Mouse (Mus musculus) liver, embryonic 15.5 days (tissue): Measurements from ENCODE around the gene Ccdc162. TPM values are rescaled to one million over a fixed set of nuclear protein-coding genes. Genes with fewer than 3 reads are reported as not detected.

ENCODE experiments used
- ATAC-seq: fragments of 200-750 bp; cut with Nextera tagmentation; 2 replicates; pipeline ENCODE4 v1.8.0; 2017; ENCODE audit warnings: moderate number of reproducible peaks, mild to moderate bottlenecking, moderate library complexity; ENCODE audit not compliant: insufficient read depth
- H3K27ac ChIP-seq: fragments of 300-500 bp; sonication (generic); replicated peaks from 2 replicates; pipeline ENCODE4 v1.5.1; 2015; ENCODE audit warnings: mild to moderate bottlenecking, inconsistent platforms
- H3K27me3 ChIP-seq: fragments of 300-500 bp; sonication (generic); 2 replicates; pipeline ENCODE4 v1.6.1; 2015; ENCODE audit warnings: mild to moderate bottlenecking, inconsistent platforms
- H3K36me3 ChIP-seq: fragments of 300-500 bp; sonication (generic); replicated peaks from 2 replicates; pipeline ENCODE4 v1.6.1; 2015; ENCODE audit warnings: moderate library complexity, mild to moderate bottlenecking, inconsistent platforms
- H3K4me1 ChIP-seq: fragments of 300-500 bp; sonication (generic); replicated peaks from 2 replicates; pipeline ENCODE4 v1.6.1; 2015; ENCODE audit warnings: inconsistent platforms
- H3K4me2 ChIP-seq: fragments of 300-500 bp; sonication (generic); 2 replicates; pipeline ENCODE4 v1.6.1; 2015; ENCODE audit warnings: moderate library complexity, mild to moderate bottlenecking, inconsistent platforms
- H3K4me3 ChIP-seq: fragments of 300-500 bp; sonication (generic); replicated peaks from 2 replicates; pipeline ENCODE4 v1.5.1; 2015; ENCODE audit warnings: mild to moderate bottlenecking, inconsistent platforms
- H3K9ac ChIP-seq: fragments of 300-500 bp; sonication (generic); 2 replicates; pipeline ENCODE4 v1.6.1; 2015; ENCODE audit warnings: moderate library complexity, mild to moderate bottlenecking, inconsistent platforms
- H3K9me3 ChIP-seq: fragments of 300-500 bp; sonication (generic); replicated peaks from 2 replicates; pipeline ENCODE4 v1.6.1; 2016; ENCODE audit warnings: inconsistent platforms
- WGBS: fragments of 180-500 bp; shearing (Covaris S2); methylation state at CpG from one replicate; pipeline ENCODE4 v1.1.7; 2015; ENCODE audit warnings: mixed read lengths; ENCODE audit not compliant: insufficient replicate concordance; 5-methylcytosine and 5-hydroxymethylcytosine counted together
- polyA plus RNA-seq: library from polyadenylated mRNA; unstranded; fragments of >200 nt; fragmentation: Nextera tagmentation; extraction: Ambion mirVana; gene quantifications from 2 replicates; pipeline ENCODE4 v1.2.1, GENCODE M21; 2015

The Ccdc162 gene
- polyA plus RNA-seq, 1 experiment from 2014 or later, result not detected

- 85% methylated on average over 16 of the region's 16 CpGs for WGBS
- no peak for ATAC-seq
These were observed 20.8 kb upstream of the Ccdc162 start for GRCm38 (mm10) chr10:41737245-41737644.

GRCm38 (mm10) chr10:41735398-41735797, 19.0 kb upstream of the Ccdc162 start:
- WGBS, result 72% methylated on average over 6 of the region's 6 CpGs
- no peak for ATAC-seq

More at GRCm38 (mm10) chr10:41737245-41737644, 20.8 kb upstream of the Ccdc162 start:
- no peak overlapping the region for H3K9ac ChIP-seq
- peaks cover 12% of the 10 kb centered on the region for H3K36me3 ChIP-seq
- no peak overlapping the region for H3K4me2 ChIP-seq
- no peak overlapping the region for H3K4me3 ChIP-seq
- no peaks in the 10 kb centered on the region for H3K9me3 ChIP-seq
- no peaks in the 10 kb centered on the region for H3K27me3 ChIP-seq
- H3K4me1 ChIP-seq, result no peaks in the 10 kb centered on the region
- H3K27ac ChIP-seq, result no peak overlapping the region

GRCm38 (mm10) chr10:41733214-41733613, 16.8 kb upstream of the Ccdc162 start:
- no peak for ATAC-seq

More at GRCm38 (mm10) chr10:41735398-41735797, 19.0 kb upstream of the Ccdc162 start:
- H3K4me3 ChIP-seq, result no peak overlapping the region
- no peak overlapping the region for H3K4me2 ChIP-seq
- no peaks in the 10 kb centered on the region for H3K4me1 ChIP-seq
- no peaks in the 10 kb centered on the region for H3K27me3 ChIP-seq
- H3K36me3 ChIP-seq, result peaks cover 13% of the 10 kb centered on the region
- no peaks in the 10 kb centered on the region for H3K9me3 ChIP-seq
- H3K27ac ChIP-seq, result no peak overlapping the region
- H3K9ac ChIP-seq, result no peak overlapping the region

GRCm38 (mm10) chr10:41731932-41732331, 15.5 kb upstream of the Ccdc162 start:
- 78% methylated on average over 4 of the region's 4 CpGs for WGBS
- no peaks in the 10 kb centered on the region for H3K27me3 ChIP-seq
- no peak for ATAC-seq
- no peak overlapping the region for H3K4me3 ChIP-seq
- H3K4me1 ChIP-seq, result no peaks in the 10 kb centered on the region
- H3K4me2 ChIP-seq, result no peak overlapping the region
- peaks cover 27% of the 10 kb centered on the region for H3K36me3 ChIP-seq
- H3K27ac ChIP-seq, result no peak overlapping the region
- no peaks in the 10 kb centered on the region for H3K9me3 ChIP-seq
- no peak overlapping the region for H3K9ac ChIP-seq

More at GRCm38 (mm10) chr10:41733214-41733613, 16.8 kb upstream of the Ccdc162 start:
- no peaks in the 10 kb centered on the region for H3K9me3 ChIP-seq
- H3K4me1 ChIP-seq, result no peaks in the 10 kb centered on the region
- no peak overlapping the region for H3K27ac ChIP-seq
- H3K4me3 ChIP-seq, result no peak overlapping the region
- H3K27me3 ChIP-seq, result no peaks in the 10 kb centered on the region
- 85% methylated on average over 3 of the region's 3 CpGs for WGBS
- no peak overlapping the region for H3K9ac ChIP-seq
- H3K36me3 ChIP-seq, result peaks cover 24% of the 10 kb centered on the region
- no peak overlapping the region for H3K4me2 ChIP-seq

- Histone ChIP-seq H3K4me2 (no peak overlapping the region), H3K27ac (no peak overlapping the region), H3K9me3 (no peaks in the 10 kb centered on the region), H3K36me3 (peaks cover 28% of the 10 kb centered on the region), H3K4me3 (no peak overlapping the region), H3K9ac (no peak overlapping the region), H3K4me1 (no peaks in the 10 kb centered on the region), H3K27me3 (no peaks in the 10 kb centered on the region)
- WGBS, result 84% methylated on average over 10 of the region's 10 CpGs
- ATAC-seq, result no peak
These were observed 14.3 kb upstream of the Ccdc162 start for GRCm38 (mm10) chr10:41730746-41731145.

- no peak for ATAC-seq
- H3K4me1 ChIP-seq, result no peaks in the 10 kb centered on the region
- H3K9ac ChIP-seq, result no peak overlapping the region
- 77% methylated on average over 9 of the region's 9 CpGs for WGBS
- H3K27me3 ChIP-seq, result no peaks in the 10 kb centered on the region
- H3K36me3 ChIP-seq, result peaks cover 28% of the 10 kb centered on the region
- no peak overlapping the region for H3K4me3 ChIP-seq
- H3K27ac ChIP-seq, result no peak overlapping the region
- no peak overlapping the region for H3K4me2 ChIP-seq
- no peaks in the 10 kb centered on the region for H3K9me3 ChIP-seq
These were observed 9.8 kb upstream of the Ccdc162 start for GRCm38 (mm10) chr10:41726215-41726614.

- WGBS, result 84% methylated on average over 9 of the region's 9 CpGs
- ATAC-seq, result no peak
- Histone ChIP-seq H3K9me3 (no peaks in the 10 kb centered on the region), H3K36me3 (peaks cover 3% of the 10 kb centered on the region; the same call in 1 of the 2 replicates), H3K27ac (no peak overlapping the region), H3K9ac (no peak overlapping the region), H3K4me3 (no peak overlapping the region), H3K4me2 (no peak overlapping the region), H3K4me1 (no peaks in the 10 kb centered on the region), H3K27me3 (no peaks in the 10 kb centered on the region)
These were observed 3.2 kb upstream of the Ccdc162 start for GRCm38 (mm10) chr10:41719587-41719986.

- no peaks in the 10 kb centered on the region for H3K4me1 ChIP-seq
- H3K4me3 ChIP-seq, result no peak overlapping the region
- no peaks in the 10 kb centered on the region for H3K27me3 ChIP-seq
- no peak overlapping the region for H3K9ac ChIP-seq
- no peak for ATAC-seq
- no peak overlapping the region for H3K4me2 ChIP-seq
- H3K27ac ChIP-seq, result no peak overlapping the region
- H3K36me3 ChIP-seq, result peaks cover 3% of the 10 kb centered on the region; the same call in 1 of the 2 replicates
- H3K9me3 ChIP-seq, result no peaks in the 10 kb centered on the region
- 83% methylated on average over 14 of the region's 14 CpGs for WGBS
These were observed 877 bp downstream of the Ccdc162 start for GRCm38 (mm10) chr10:41715557-41715956.

- no peaks in the 10 kb centered on the region for H3K27me3 ChIP-seq
- H3K9me3 ChIP-seq, result no peaks in the 10 kb centered on the region
- H3K36me3 ChIP-seq, result no peaks in the 10 kb centered on the region
- no peaks in the 10 kb centered on the region for H3K4me1 ChIP-seq
- 43% methylated on average over 7 of the region's 7 CpGs for WGBS
- ATAC-seq, result no peak
- H3K9ac ChIP-seq, result no peak overlapping the region
- no peak overlapping the region for H3K4me3 ChIP-seq
- no peak overlapping the region for H3K27ac ChIP-seq
- no peak overlapping the region for H3K4me2 ChIP-seq
These were observed 5.0 kb downstream of the Ccdc162 start for GRCm38 (mm10) chr10:41711467-41711866.

- Histone ChIP-seq H3K27me3 (no peaks in the 10 kb centered on the region), H3K27ac (no peak overlapping the region), H3K36me3 (no peaks in the 10 kb centered on the region), H3K9me3 (no peaks in the 10 kb centered on the region), H3K4me2 (no peak overlapping the region), H3K4me3 (no peak overlapping the region), H3K4me1 (no peaks in the 10 kb centered on the region), H3K9ac (no peak overlapping the region)
- WGBS, result 80% methylated on average over 8 of the region's 8 CpGs
- ATAC-seq, result no peak
These were observed 5.7 kb downstream of the Ccdc162 start for GRCm38 (mm10) chr10:41710773-41711172.

GRCm38 (mm10) chr10:41709341-41709740, 7.1 kb downstream of the Ccdc162 start:
- Histone ChIP-seq H3K4me2 (no peak overlapping the region), H3K9me3 (no peaks in the 10 kb centered on the region), H3K9ac (no peak overlapping the region), H3K27ac (no peak overlapping the region), H3K4me3 (no peak overlapping the region), H3K4me1 (no peaks in the 10 kb centered on the region), H3K36me3 (no peaks in the 10 kb centered on the region), H3K27me3 (no peaks in the 10 kb centered on the region)
- 81% methylated on average over 8 of the region's 8 CpGs for WGBS
- no peak for ATAC-seq

- Histone ChIP-seq H3K4me3 (no peak overlapping the region), H3K27ac (no peak overlapping the region), H3K9ac (no peak overlapping the region), H3K9me3 (no peaks in the 10 kb centered on the region), H3K36me3 (no peaks in the 10 kb centered on the region), H3K4me2 (no peak overlapping the region), H3K4me1 (no peaks in the 10 kb centered on the region), H3K27me3 (no peaks in the 10 kb centered on the region)
- ATAC-seq, result no peak
- WGBS, result 66% methylated on average over 5 of the region's 5 CpGs
These were observed 16.8 kb downstream of the Ccdc162 start for GRCm38 (mm10) chr10:41699669-41700068.
